Mouse (Mus musculus) heart, postnatal 25 days (tissue): Measurements from ENCODE around the gene Fxyd7. TPM values are rescaled to one million over a fixed set of nuclear protein-coding genes. Genes with fewer than 3 reads are reported as not detected.

Experiments
- DNase-seq: peaks from one replicate; pipeline ENCODE4 v3.0.0; 2022; ENCODE audit warnings: low spot score
- intact Hi-C: fragments of 180-260 bp; cut with DNase I; formaldehyde crosslinking; loops from one replicate; pipeline ENCODE4 v1.15.1; 2025
- total RNA-seq, 2 experiments: library from RNA; stranded (reverse); gene quantifications; 2 replicates each; pipeline ENCODE4 v1.2.3; 2021

Gene Fxyd7
- total RNA-seq, 2 experiments from 2014 or later = 0.70 to 1.3 TPM

GRCm38 (mm10) chr7:31077885-31078445 is 26.7 kb upstream of the Fxyd7 start:
- intact Hi-C loops = loop anchor here (2.0 kb wide), 2 partner anchors 19 kb away; partner anchors contain the start of gene Lgi4
- no peak for DNase-seq

DNA sequence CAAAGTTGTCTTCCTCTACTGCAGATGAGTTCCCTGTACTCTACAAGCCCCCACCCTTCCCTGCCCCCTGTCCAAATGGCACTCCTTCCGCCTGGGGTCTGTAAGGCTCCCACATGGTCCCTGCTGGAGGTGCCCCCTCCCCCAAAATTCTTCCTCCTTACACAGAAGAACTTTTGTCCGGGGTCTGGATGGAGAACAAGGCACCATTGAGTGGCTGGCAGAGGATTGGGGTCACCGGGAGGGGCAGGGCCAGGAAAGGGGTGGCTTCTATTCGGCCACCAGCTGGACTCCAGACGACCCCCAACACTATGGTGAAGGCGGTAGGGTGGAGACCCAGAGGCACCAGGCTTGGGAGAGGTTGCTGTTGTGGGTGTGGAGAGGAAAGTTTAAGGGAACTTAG is 26.2 kb upstream of the Fxyd7 start:
- intact Hi-C loops = no loop called here
- DNase-seq = no peak

DNA sequence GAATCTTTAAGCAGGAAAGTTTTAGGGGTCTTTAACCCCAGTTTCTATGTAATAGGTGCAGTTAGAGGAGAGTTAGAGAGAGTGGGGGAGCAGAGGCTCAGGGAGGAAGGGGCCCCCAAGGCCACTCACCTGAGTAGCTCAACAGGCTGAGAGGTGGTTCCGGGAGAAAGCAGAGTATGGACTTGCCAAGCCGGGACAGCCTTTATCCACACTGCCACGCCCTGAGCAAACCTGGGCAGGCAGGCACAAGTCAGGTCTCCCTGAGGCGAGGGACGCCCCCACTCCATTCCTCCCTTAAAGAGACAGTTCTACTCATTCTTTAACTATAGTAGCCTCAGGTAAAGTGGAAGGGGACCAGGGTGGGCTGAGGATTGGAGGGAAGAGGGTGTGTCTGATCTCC is 25.2 kb upstream of the Fxyd7 start, which contains the start of gene Fxyd3:
Fxyd3 (minus strand) TSS at position 213 of the 400 bp plus-strand sequence.
- no peak for DNase-seq
- intact Hi-C loops = no loop called here

DNA sequence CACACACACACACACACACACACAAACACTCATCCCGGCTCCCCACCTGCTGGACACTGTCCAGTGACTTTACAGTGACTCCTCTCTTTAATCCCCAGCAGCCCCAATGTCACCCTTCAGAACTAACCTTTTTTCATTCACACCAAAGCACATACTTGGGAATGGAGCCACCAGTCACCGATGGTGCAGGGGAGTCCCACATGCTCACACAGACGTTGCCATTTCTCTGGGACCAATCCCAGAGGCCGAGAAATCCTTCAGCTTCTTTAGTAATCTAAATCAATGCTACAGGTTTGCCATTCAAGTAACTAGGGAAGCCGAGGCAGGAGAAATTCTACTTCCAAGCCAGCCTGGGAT is 23.4 kb upstream of the Fxyd7 start:
- intact Hi-C loops = no loop called here
- DNase-seq = no peak

DNA sequence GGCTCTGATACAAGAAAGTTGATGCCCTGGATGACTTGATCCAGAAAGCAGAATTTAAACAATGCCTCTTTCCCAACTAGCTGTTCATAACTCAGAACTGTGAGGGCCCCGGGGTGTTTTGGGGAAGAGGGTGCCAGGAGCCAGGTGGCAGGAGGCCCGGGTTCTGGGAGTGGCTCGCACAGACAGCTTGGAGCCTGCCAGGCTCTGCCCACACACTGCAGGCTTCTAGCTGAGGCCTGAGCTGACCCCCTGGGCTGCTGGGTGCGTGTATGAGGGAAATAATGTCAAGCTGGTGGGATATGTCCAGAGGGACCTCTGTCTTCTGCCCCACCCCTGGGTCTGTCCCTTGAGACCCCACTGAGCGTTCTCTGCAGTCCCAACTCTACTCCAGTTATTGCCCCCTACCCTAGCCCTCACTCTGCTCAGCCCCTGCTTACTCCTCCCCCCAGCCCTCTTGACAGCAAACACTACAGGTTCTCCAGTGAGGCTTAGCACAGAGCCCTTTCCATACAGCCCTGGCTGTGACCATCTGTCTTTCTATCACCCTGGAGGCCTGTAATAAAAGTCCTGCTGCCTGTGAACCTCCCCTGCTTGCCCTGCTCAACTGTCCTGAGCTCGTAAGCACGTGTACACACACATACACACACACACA is 22.9 kb upstream of the Fxyd7 start:
- peak; percentile 44 for DNase-seq
- intact Hi-C loops = no loop called here

DNA sequence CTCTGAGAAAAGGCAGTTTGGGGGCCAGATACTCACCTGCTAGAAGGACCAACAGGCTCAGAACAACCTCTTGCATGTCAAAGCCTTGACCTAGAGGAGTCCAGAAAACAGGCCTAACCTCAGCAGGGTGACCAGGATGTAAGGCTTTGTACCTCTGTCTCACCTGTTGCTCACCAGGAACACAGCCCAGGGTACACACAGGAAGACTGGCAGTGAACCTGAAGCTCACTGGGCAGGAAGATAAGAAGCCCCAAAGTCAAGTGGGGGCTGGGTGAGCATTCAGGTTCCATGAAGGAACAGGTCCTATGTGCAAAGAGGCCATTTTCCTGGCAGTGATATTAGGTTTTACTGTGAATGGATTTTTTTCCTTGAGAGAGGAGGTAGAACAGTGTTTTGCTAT is 22.3 kb upstream of the Fxyd7 start:
- DNase-seq = no peak
- intact Hi-C loops = no loop called here

DNA sequence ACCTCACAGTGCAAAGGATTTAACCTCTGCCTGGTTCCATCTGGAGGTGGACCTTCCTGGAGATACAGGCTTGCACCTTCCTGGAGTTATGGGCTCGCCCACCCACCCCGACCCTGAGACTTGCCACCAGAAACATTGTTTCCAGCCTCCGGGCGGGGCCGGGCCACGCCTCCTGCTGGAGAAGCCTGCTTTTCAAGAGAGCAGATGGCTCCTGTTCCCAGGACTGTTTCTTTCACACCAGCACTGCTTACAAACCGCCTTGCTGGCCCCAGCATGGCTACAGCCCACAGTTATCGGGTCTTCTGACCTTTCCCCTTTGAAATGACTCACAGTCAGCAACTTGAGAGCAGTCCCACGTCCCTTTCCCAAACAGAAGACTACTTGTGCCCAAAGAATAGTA is 21.1 kb upstream of the Fxyd7 start:
- intact Hi-C loops = no loop called here
- no peak for DNase-seq

DNA sequence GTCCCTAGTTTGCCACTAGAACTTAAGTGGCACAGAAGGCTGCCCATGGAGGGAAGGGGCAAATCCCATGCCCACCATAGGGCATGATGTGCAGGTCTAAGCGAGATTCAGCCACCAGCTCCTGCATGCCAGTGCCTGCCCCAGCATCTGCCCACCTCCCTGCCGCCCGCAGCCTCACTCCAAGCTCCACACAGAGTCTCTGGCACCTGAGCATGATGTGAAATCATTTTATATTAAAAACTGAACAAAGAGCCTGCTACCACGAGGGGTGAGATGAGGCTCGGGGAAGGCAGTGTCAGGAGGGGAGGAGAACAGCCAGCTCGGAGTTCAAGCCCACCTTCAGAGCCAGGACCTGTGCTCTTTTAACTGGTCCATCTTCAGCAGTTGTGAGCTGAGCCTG is 19.1 kb upstream of the Fxyd7 start:
- intact Hi-C loops = no loop called here
- DNase-seq = no peak

GRCm38 (mm10) chr7:31069491-31069890 is 18.2 kb upstream of the Fxyd7 start:
- intact Hi-C loops = no loop called here
- no peak for DNase-seq

DNA sequence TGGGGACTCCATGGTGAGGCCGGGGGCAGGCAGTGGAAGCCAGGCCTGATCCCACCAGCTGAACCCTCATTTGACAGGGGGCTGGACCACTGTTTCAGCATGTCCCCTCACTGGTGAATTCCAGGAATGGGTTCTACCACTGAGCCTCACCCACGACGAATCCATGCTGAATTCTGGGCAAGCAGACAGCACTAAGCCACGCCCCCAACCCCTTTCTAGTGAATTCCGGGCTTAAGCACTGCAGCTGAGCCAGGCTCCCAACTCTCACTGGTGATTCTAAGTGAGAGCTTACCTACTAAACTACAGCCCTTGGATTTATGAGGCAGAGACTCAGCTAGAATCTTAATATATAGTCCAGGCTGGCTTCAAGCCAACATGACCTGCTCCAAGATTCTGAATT is 16.6 kb upstream of the Fxyd7 start:
- intact Hi-C loops = no loop called here
- DNase-seq = no peak

GRCm38 (mm10) chr7:31063074-31063560 is 11.8 kb upstream of the Fxyd7 start:
- intact Hi-C loops = loop anchor here (5.0 kb wide), 1 partner anchor 114 kb away; no protein-coding TSS in a partner anchor
- no peak for DNase-seq

DNA sequence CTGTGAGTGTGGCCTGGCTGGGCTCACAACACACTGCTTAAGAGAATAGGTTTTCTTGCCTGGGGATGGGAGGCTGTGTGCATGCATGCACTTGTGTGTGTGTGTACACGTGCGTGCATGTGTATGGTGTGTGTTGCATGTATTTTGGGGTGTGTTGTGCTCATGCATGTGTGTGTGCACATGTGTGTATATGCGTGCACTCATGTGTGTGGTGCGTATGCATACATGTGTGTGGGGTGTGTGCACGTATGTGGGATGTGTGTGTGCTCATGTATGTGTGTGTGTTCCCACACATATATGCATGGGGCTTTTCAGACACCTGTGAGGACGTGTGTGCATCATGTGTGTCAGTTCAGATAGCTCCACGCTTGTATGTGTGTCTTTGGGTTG is 9.3 kb upstream of the Fxyd7 start:
- no peak for DNase-seq
- intact Hi-C loops = loop anchor here (5.0 kb wide), 1 partner anchor 117 kb away; no protein-coding TSS in a partner anchor

DNA sequence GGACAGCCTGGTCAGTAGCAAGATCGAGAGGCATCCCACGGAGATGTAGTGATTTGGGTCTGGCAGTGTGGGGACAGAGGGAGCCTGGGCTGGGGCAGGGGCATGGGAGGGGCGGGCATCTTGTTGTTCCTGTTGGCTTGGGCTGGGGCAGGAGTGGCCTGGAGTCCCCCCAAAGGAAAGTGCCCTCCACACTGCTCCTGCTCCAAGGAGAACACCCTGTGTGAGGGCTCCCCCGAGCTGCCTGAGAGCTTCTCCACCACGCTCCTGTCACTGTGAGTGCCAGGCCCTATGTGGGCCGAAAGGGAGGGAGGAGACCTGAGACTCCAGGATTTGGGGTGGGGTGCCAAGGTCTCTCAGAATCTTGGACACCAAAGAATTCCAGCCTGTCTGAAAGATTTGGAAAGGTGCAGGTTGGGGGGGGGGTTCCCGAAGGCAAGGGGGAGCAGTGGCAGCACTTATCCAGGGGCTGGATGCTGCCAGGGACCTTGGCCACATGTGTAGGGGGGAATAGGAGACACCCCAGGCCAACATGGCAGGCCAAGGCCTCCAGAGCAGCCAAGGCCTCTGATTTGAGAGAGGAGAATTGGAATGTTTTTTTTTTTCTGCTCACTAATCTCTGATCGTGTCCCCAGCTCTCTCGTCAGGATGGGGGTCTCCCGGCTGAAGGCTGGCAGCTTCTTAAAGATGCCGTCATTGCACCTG is 8.8 kb upstream of the Fxyd7 start:
- intact Hi-C loops = loop anchor here (1.0 to 5.0 kb wide), 3 partner anchors 19 to 117 kb away; no protein-coding TSS in a partner anchor

DNA sequence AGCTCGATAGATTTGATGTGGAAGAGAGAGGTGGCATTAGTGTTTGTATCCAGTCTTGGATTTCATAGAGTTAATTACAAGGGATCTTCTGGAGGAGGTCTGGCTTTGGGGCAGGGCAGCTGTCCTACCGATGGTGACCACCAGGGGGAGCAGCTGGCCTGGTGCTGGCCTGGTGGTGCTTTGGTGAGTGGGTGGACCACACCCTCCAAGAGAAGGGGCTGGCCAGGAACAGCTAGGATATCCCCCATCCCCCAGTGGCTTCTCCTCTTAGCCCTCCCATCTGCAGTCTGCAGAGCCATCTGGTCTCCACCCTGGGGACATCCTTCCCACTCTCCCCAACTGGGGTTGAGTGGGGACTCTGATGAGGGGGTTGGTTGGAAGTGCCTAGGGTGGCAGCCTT is 7.8 kb upstream of the Fxyd7 start, which contains the start of gene Lgi4:
Lgi4 (plus strand) TSS at position 235 of the 400 bp plus-strand sequence.
- intact Hi-C loops = loop anchor here (1.0 to 2.0 kb wide), 2 partner anchors 20 to 38 kb away; no protein-coding TSS in a partner anchor
- DNase-seq = peak; percentile 84

More for the DNA sequence above, 8.8 kb upstream of the Fxyd7 start:
- DNase-seq = no peak

DNA sequence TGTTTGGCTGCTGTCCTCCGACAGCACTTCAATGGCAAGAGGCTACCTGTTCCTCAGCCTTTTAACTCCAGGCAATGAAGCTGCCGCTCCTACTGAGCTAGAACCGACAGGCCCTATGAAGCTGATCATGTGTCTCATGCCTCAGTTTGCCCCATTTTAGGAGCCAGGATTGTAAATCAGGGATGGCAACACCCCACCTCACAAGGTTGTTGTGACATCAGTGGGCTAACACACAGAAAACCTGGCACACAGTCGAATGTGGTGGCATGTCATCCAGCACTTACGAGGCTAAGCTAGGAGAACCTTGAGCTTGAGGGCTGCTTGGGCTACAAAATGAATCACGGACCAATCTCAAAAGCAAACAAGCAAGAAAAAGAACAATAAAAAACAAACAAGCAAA is 6.9 kb upstream of the Fxyd7 start:
- intact Hi-C loops = loop anchor here (2.0 kb wide), 1 partner anchor 21 kb away; no protein-coding TSS in a partner anchor

GRCm38 (mm10) chr7:31057730-31058129 is 6.5 kb upstream of the Fxyd7 start:
- DNase-seq = no peak
- intact Hi-C loops = loop anchor here (2.0 kb wide), 1 partner anchor 21 kb away; no protein-coding TSS in a partner anchor

More for the DNA sequence above, 6.9 kb upstream of the Fxyd7 start:
- no peak for DNase-seq

- no peak for DNase-seq
- intact Hi-C loops = no loop called here
These were observed 5.8 kb upstream of the Fxyd7 start, which contains the start of gene Fxyd1 for GRCm38 (mm10) chr7:31057071-31057470. Fxyd1 (minus strand) TSS chr7:31057199.

- DNase-seq = no peak
- intact Hi-C loops = no loop called here
These were observed 5.2 kb upstream of the Fxyd7 start for GRCm38 (mm10) chr7:31056448-31056847.

DNA sequence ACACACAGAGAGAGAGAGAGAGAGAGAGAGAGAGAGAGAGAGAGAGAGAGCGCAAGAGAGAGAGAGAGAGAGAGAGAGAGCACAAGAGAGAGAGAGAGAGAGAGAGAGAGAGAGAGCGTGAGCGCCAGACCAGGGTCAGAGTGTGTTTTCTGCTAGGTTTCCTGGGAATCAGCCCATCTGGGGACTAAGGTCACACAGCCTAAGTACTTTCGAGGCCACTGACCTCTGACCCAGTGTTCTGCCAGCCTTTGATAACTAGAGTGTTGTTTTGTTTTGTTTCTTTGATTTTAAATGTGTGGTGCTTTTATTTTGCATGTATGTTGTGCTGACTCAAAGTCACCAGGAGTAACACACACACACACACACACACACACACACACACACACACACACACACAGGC is 4.6 kb upstream of the Fxyd7 start:
- no peak for DNase-seq

GRCm38 (mm10) chr7:31055354-31055824 is 4.1 kb upstream of the Fxyd7 start:
- intact Hi-C loops = no loop called here
- peak; percentile 86 for DNase-seq

More for the DNA sequence above, 4.6 kb upstream of the Fxyd7 start:
- intact Hi-C loops = no loop called here
